Mouse (Mus musculus): ENCODE data around the gene Aak1. TPM values are rescaled to one million over a fixed set of nuclear protein-coding genes. Genes with fewer than 3 reads are reported as not detected.
"Not testable (repeated sequence)": the region's sequence is repeated elsewhere in the genome, so short reads cannot be mapped to it uniquely, and the experiment has no call there.

The Aak1 gene
- polyA plus RNA-seq, 1 experiment from 2014 or later: 5.8 TPM

DNA sequence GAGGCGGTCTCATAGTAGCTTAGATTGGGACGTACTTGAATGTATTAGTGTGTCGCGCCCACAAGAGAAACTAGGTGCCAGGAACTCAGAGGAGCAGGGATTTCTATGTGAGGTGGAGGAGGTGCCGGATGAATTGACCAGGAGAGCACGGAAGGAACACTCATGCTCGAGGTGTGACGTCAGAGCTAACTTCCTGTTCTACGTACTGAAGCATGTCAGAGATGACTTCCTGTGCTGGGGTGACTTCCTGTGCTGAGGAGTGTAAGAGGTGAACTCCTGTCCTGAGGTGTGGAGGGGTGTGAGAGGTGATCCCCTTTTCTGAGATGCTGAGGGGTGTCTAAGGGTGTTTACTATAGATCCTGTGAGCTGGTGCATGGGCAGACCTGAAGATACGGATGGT is 22.5 kb downstream of the Aak1 start:
- no peak overlapping the region for H3K27ac ChIP-seq
- no peak overlapping the region for H3K9ac ChIP-seq

DNA sequence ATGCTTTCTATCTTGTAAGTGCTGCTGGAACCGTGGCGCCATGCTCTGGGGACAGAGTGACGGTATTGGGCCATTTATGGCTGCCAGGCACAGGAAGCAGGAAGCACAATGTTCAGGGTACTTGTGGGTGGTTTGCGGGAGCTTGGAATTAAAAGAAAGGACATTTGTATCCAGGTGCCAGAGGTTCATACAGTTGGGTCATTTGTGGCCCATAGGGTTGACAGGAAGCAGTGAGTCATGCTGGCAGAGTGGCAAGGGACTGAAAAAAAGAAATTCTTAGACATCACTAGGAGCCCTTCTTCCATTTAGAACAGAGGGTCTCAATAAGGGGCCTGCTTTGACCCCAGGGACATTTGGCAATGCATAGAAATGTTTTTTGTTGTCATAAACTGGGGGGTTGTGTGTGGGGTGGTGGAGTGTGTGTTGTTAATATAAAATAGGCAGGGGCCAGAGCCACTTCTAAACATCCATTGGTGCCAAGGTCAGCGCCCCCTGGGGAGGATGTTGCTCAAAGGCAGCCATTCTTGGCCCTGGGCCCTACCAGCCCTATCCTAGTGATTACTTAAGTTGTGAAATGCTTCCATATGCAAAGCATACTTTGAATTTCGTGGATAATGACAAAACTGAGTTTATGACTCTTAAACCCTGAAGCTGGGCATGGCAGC is 25.5 kb downstream of the Aak1 start:
- no peaks in the 10 kb centered on the region for H3K9me3 ChIP-seq (replicated peaks)
- 0 out of 2 replicates have a peak, but pooled peaks cover 7% of the 10 kb centered on the region for H3K36me3 ChIP-seq
- H3K4me2 ChIP-seq: no peak overlapping the region
- H3K4me3 ChIP-seq: no peak overlapping the region
- H3K9ac ChIP-seq: no peak overlapping the region
- 78% methylated on average over 6 of the region's 6 CpGs for WGBS (ENCODE audit: insufficient replicate concordance)
- no peaks in the 10 kb centered on the region for H3K27me3 ChIP-seq (replicated peaks)
- H3K27ac ChIP-seq: no peak overlapping the region
- H3K4me1 ChIP-seq: peaks cover 36% of the 10 kb centered on the region
- no peak for ATAC-seq

More for the DNA sequence above, 22.5 kb downstream of the Aak1 start:
- 79% methylated on average over 10 of the region's 10 CpGs for WGBS (ENCODE audit: insufficient replicate concordance)
- Histone ChIP-seq H3K4me2 (no peak overlapping the region), H3K4me3 (no peak overlapping the region), H3K4me1 (peaks cover 46% of the 10 kb centered on the region), H3K36me3 (0 out of 2 replicates have a peak, but pooled peaks cover 10% of the 10 kb centered on the region), H3K27me3 (replicated peaks) (no peaks in the 10 kb centered on the region), H3K9me3 (replicated peaks) (no peaks in the 10 kb centered on the region)
- ATAC-seq: no peak

GRCm38 (mm10) chr6:86876451-86876850 is 27.1 kb downstream of the Aak1 start:
- H3K27me3 ChIP-seq (replicated peaks): no peaks in the 10 kb centered on the region
- 0 out of 2 replicates have a peak, but pooled peaks cover 5% of the 10 kb centered on the region for H3K36me3 ChIP-seq
- no peak overlapping the region for H3K9ac ChIP-seq
- ATAC-seq: no peak
- no peak overlapping the region for H3K27ac ChIP-seq
- H3K4me2 ChIP-seq: no peak overlapping the region
- no peaks in the 10 kb centered on the region for H3K9me3 ChIP-seq (replicated peaks)
- H3K4me1 ChIP-seq: peaks cover 25% of the 10 kb centered on the region
- WGBS (ENCODE audit: insufficient replicate concordance): 48% methylated on average over 1 of the region's 1 CpGs
- no peak overlapping the region for H3K4me3 ChIP-seq

- H3K4me1 ChIP-seq: peaks cover 14% of the 10 kb centered on the region
- H3K36me3 ChIP-seq; H3K4me3 ChIP-seq; H3K9me3 ChIP-seq (replicated peaks); ATAC-seq; H3K9ac ChIP-seq; H3K27ac ChIP-seq; H3K4me2 ChIP-seq; H3K27me3 ChIP-seq (replicated peaks): not testable (repeated sequence)
- 56% methylated on average over 3 of the region's 3 CpGs for WGBS (ENCODE audit: insufficient replicate concordance)
Observed at GRCm38 (mm10) chr6:86878656-86879055, 29.3 kb downstream of the Aak1 start.

DNA sequence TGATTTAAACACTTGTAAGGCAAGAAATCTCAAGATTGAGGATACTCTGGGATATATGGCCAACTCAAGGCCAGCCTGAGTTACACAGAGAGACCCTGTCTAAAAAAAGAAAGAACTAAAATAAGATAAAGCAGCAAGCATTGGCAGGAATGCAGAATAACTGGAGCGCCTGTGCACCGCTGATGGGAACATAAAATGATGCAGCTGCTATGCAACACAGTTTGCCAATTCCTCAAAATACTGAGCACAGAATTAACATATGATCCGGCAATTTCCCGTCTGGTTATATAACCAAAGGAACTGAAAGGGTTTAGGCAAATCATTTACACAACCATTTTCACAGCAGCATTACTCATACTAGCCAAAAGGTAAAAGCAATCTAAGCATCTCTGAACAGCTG is 30.0 kb downstream of the Aak1 start:
- no peak overlapping the region for H3K4me3 ChIP-seq
- H3K9me3 ChIP-seq (replicated peaks): no peaks in the 10 kb centered on the region
- no peak overlapping the region for H3K27ac ChIP-seq
- H3K36me3 ChIP-seq: no peaks in the 10 kb centered on the region
- ATAC-seq: no peak
- no peaks in the 10 kb centered on the region for H3K27me3 ChIP-seq (replicated peaks)
- no peak overlapping the region for H3K9ac ChIP-seq
- H3K4me1 ChIP-seq: peaks cover 16% of the 10 kb centered on the region
- no peak overlapping the region for H3K4me2 ChIP-seq
- WGBS (ENCODE audit: insufficient replicate concordance): 87% methylated on average over 4 of the region's 4 CpGs

DNA sequence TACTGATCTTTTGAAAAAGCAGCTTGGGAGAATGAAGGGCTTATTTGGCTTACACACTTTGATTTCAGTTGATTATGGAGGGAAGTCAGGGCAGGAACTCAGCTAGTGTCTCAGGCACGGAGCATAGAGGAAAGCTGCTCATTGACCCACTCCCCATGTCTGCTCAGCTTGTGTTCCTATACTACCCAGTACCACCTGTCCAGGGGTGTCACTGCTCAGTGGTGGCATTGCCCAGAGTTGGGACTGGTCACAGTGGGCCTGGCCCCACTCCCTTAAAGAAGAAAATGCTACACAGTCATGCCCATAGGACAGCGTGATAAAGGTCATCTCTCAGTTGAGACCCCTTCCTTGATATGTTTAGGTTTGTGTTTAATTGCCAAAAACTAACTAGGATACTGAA is 34.9 kb downstream of the Aak1 start:
- H3K36me3 ChIP-seq: peaks cover 6% of the 10 kb centered on the region; the same call in 1 of the 2 replicates
- H3K9me3 ChIP-seq (replicated peaks): no peaks in the 10 kb centered on the region
- peak overlapping the region; percentile 54 for H3K4me2 ChIP-seq
- peak overlapping the region; percentile 83 for H3K27ac ChIP-seq
- H3K4me1 ChIP-seq: peaks cover 50% of the 10 kb centered on the region
- WGBS (ENCODE audit: insufficient replicate concordance): 49% methylated on average over 2 of the region's 2 CpGs
- peak overlapping the region; percentile 21; the same call in 1 of the 2 replicates for H3K4me3 ChIP-seq
- no peaks in the 10 kb centered on the region for H3K27me3 ChIP-seq (replicated peaks)
- no peak for ATAC-seq
- peak overlapping the region; percentile 54 for H3K9ac ChIP-seq

- peak overlapping the region; percentile 54 for H3K9ac ChIP-seq
- no peaks in the 10 kb centered on the region for H3K9me3 ChIP-seq (replicated peaks)
- H3K27ac ChIP-seq: peak overlapping the region; percentile 83
- H3K36me3 ChIP-seq: peaks cover 6% of the 10 kb centered on the region; the same call in 1 of the 2 replicates
- H3K27me3 ChIP-seq (replicated peaks): no peaks in the 10 kb centered on the region
- H3K4me1 ChIP-seq: peaks cover 50% of the 10 kb centered on the region
- peak overlapping the region; percentile 21; the same call in 1 of the 2 replicates for H3K4me3 ChIP-seq
- H3K4me2 ChIP-seq: peak overlapping the region; percentile 54
- WGBS (ENCODE audit: insufficient replicate concordance): 21% methylated on average over 6 of the region's 6 CpGs
- peak; percentile 87 for ATAC-seq
Observed at GRCm38 (mm10) chr6:86884746-86885145, 35.4 kb downstream of the Aak1 start.

GRCm38 (mm10) chr6:86885816-86886529 is 36.7 kb downstream of the Aak1 start:
- H3K4me2 ChIP-seq: no peak overlapping the region
- no peaks in the 10 kb centered on the region for H3K27me3 ChIP-seq (replicated peaks)
- 62% methylated on average over 6 of the region's 6 CpGs for WGBS (ENCODE audit: insufficient replicate concordance)
- no peaks in the 10 kb centered on the region for H3K9me3 ChIP-seq (replicated peaks)
- no peak overlapping the region for H3K4me3 ChIP-seq
- no peak overlapping the region; the same call in 1 of the 2 replicates for H3K9ac ChIP-seq
- H3K4me1 ChIP-seq: peaks cover 50% of the 10 kb centered on the region
- peaks cover 13% of the 10 kb centered on the region for H3K36me3 ChIP-seq
- peak overlapping the region; percentile 83 for H3K27ac ChIP-seq
- 0 out of 2 replicates have a peak, but pooled peaks have one; percentile 31 for ATAC-seq

- peaks cover 50% of the 10 kb centered on the region for H3K4me1 ChIP-seq
- peak overlapping the region; percentile 83 for H3K27ac ChIP-seq
- H3K9me3 ChIP-seq (replicated peaks): no peaks in the 10 kb centered on the region
- 32% methylated on average over 4 of the region's 4 CpGs for WGBS (ENCODE audit: insufficient replicate concordance)
- H3K27me3 ChIP-seq (replicated peaks): no peaks in the 10 kb centered on the region
- no peak overlapping the region for H3K9ac ChIP-seq
- no peak for ATAC-seq
- H3K4me2 ChIP-seq: no peak overlapping the region
- H3K36me3 ChIP-seq: peaks cover 13% of the 10 kb centered on the region
- no peak overlapping the region for H3K4me3 ChIP-seq
Observed at GRCm38 (mm10) chr6:86886803-86887202, 37.5 kb downstream of the Aak1 start.

- Histone ChIP-seq H3K4me3 (no peak overlapping the region), H3K27ac (no peak overlapping the region), H3K4me2 (no peak overlapping the region), H3K9me3 (replicated peaks) (no peaks in the 10 kb centered on the region), H3K4me1 (0 out of 2 replicates have a peak, but pooled peaks cover 15% of the 10 kb centered on the region), H3K27me3 (replicated peaks) (no peaks in the 10 kb centered on the region), H3K9ac (no peak overlapping the region), H3K36me3 (peaks cover 5% of the 10 kb centered on the region; the same call in 1 of the 2 replicates)
- no peak for ATAC-seq
- 84% methylated on average over 6 of the region's 6 CpGs for WGBS (ENCODE audit: insufficient replicate concordance)
Observed at GRCm38 (mm10) chr6:86897520-86897919, 48.2 kb downstream of the Aak1 start.

DNA sequence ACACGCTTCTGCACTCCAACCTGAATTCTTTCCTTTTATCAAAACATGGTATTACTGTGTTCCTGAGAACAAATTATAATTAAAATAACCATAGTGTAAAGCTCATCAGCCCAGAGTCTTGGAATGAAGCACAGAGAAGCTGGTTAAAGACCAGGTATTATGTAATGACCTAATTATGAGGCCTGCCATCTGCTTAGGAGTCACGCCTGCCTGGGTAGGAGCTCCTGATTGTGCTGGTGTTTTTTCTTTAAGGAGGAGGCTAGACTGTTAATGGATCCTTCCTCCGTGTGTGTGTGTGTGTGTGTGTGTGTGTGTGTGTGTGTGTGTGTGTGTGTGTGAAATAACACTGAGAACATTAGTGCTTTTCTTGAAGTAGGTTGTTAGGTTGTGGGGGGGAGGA is 49.7 kb downstream of the Aak1 start:
- Histone ChIP-seq H3K27ac (no peak overlapping the region), H3K27me3 (replicated peaks) (no peaks in the 10 kb centered on the region), H3K4me2 (no peak overlapping the region), H3K36me3 (0 out of 2 replicates have a peak, but pooled peaks cover under 1% of the 10 kb centered on the region), H3K9me3 (replicated peaks) (no peaks in the 10 kb centered on the region), H3K4me1 (0 out of 2 replicates have a peak, but pooled peaks cover 10% of the 10 kb centered on the region), H3K4me3 (no peak overlapping the region), H3K9ac (no peak overlapping the region)
- WGBS (ENCODE audit: insufficient replicate concordance): 76% methylated on average over 3 of the region's 3 CpGs
- no peak for ATAC-seq

- no peak overlapping the region for H3K27ac ChIP-seq
- 78% methylated on average over 2 of the region's 3 CpGs for WGBS (ENCODE audit: insufficient replicate concordance)
- no peak for ATAC-seq
Observed at GRCm38 (mm10) chr6:86899965-86900364, 50.6 kb downstream of the Aak1 start.

More at GRCm38 (mm10) chr6:86899965-86900364, 50.6 kb downstream of the Aak1 start:
- Histone ChIP-seq H3K4me3 (no peak overlapping the region), H3K9me3 (replicated peaks) (no peaks in the 10 kb centered on the region), H3K4me1 (0 out of 2 replicates have a peak, but pooled peaks cover 10% of the 10 kb centered on the region), H3K9ac (no peak overlapping the region), H3K27me3 (replicated peaks) (no peaks in the 10 kb centered on the region), H3K4me2 (no peak overlapping the region), H3K36me3 (no peaks in the 10 kb centered on the region)

Measured in liver, embryonic 12.5 days (tissue).